Mouse (Mus musculus) c-Kit-positive CD71-negative TER-119-negative erythroid progenitor cells, embryonic 14.5 days (primary cell): Measurements from ENCODE around the gene Hmgb1.

ENCODE experiments used
- DNase-seq: peaks from one replicate; pipeline ENCODE4 v3.0.0-alpha.2; 2013; ENCODE audit warnings: low read depth

Gene Hmgb1

GRCm38 (mm10) chr5:149100091-149100490 is 84.2 kb downstream of the Hmgb1 start:
- no peak for DNase-seq

GRCm38 (mm10) chr5:149099009-149099408 is 85.3 kb downstream of the Hmgb1 start:
- DNase-seq = no peak

- no peak for DNase-seq
These were observed 86.4 kb downstream of the Hmgb1 start for GRCm38 (mm10) chr5:149097841-149098240.

GRCm38 (mm10) chr5:149096284-149096683 is 88.0 kb downstream of the Hmgb1 start:
- DNase-seq = no peak

GRCm38 (mm10) chr5:149092926-149093325 is 91.4 kb downstream of the Hmgb1 start:
- DNase-seq = no peak

- DNase-seq = no peak
These were observed 91.8 kb downstream of the Hmgb1 start for GRCm38 (mm10) chr5:149092526-149092925.

DNA sequence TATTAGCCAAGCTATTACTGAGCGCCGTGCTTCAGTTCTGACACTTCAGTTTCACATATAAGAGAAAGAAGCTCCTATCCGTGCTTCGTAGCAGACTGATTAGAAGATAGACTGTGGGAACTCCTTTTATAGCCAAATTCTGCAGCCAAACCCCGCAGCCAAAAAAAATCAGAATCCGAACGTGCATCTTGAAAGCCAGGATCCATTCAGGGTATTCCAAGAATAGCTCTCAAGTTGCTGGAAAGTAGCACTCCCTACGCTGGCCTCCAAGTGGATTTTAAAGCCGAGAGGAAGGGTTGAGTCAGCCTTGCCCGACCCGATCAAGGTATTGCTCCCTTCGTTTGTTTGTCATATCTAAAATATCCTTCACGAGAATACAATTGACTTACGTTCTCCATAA is 93.0 kb downstream of the Hmgb1 start:
- no peak for DNase-seq

GRCm38 (mm10) chr5:149089860-149090259 is 94.4 kb downstream of the Hmgb1 start:
- no peak for DNase-seq

DNA sequence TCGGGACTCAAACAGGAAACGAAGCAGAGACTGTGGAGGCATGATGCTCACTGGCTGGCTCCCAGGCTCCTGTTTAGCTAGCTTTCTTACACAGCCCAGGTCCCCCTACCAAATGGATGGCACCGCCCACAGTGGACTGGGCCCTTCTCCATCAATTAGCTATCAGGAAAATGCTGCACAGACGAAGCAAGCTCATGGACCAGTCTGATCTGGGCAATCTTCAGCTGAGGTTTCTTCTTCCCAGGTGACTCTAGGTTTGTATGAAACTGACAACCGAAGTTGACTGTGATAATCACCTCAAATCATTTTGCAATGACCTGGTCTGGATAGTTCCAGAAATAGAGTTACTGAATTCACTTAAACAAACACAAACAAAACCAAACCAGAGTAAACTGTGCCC is 94.8 kb downstream of the Hmgb1 start:
- no peak for DNase-seq

- peak; percentile 44 for DNase-seq
These were observed 95.4 kb downstream of the Hmgb1 start for GRCm38 (mm10) chr5:149088891-149089290.

GRCm38 (mm10) chr5:149088149-149088548 is 96.1 kb downstream of the Hmgb1 start:
- no peak for DNase-seq

- DNase-seq = peak; percentile 42
These were observed 97.7 kb downstream of the Hmgb1 start for GRCm38 (mm10) chr5:149086382-149087244.

DNA sequence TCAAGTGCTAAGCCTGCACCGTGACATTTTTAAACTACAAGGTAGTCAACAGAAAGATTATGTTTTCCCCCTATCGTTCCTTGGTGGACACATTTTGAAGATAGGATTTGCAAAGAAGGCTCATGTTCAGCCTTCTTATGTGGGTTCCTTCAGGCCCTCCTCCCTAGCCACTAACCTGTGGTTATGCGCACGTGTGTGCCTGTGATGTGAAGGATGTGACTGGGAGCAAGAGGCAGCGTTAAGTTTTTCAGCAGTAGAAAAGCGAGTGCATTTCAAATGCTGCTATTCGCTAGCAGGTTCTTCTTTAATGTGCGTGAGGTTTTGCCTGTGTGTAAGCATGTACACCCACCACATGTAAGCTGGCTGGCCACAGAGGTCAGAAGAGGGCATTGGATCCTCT is 103.8 kb downstream of the Hmgb1 start:
- no peak for DNase-seq

DNA sequence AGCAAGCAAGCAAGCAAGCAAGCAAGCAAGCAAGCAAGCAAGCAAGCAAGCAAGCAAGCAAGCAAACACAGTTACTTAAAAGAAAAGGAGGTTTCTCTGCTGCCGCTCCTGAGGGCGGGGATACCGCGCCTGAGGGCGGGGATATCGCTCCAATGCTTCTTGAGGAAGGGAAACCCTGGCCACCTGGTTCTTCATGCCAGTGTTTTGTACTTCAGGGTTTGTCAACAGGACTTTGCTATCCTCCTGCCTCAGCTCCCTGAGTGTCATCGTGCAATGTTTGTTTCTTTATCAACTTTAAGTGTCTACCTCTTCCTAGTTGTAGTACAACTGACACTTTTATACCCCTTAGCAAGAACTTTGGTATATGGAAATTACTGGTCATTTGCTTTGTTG is 104.5 kb downstream of the Hmgb1 start:
- DNase-seq = no peak

- DNase-seq = no peak
These were observed 105.1 kb downstream of the Hmgb1 start for GRCm38 (mm10) chr5:149079018-149079757.

DNA sequence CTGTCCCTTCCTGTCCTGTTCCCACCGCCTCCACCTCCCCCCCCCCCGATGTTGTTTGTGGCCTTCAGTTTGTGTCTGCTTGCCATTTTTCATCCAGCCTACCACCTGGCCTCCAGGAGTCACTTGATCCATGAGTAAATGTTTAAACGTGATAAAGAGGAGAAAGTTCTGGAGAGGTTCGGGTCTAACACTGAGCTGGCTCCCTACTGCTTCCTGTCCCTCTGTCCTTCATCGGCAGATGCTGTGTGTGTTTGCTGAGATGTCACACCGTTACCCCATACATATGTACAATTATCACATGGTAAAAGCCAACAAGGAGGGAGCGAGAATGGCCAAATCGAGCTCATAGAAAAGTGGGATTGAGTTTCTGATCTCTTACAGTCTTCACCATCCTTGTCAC is 107.2 kb downstream of the Hmgb1 start:
- DNase-seq = no peak

- no peak for DNase-seq
These were observed 112.7 kb downstream of the Hmgb1 start for GRCm38 (mm10) chr5:149071546-149071945.

DNA sequence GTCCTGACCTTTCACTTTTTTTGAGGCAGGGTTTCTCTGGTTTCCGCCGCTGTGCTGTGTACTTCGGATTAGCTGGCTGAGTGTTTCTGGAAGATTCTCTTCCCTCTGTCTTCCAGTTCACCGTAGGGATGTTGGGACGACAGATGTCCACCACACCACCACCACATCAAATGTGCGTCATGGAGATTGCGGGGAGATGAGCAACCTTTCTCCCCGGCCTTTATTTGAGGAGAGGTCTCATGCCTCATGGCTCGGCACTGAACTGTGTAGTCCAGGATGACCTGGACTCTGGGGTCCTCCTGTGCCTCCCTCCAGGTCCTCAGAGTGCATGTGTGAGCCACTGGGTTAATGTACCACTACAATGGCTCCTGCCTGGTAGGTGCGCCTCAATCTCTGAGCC is 115.5 kb downstream of the Hmgb1 start:
- DNase-seq = no peak

DNA sequence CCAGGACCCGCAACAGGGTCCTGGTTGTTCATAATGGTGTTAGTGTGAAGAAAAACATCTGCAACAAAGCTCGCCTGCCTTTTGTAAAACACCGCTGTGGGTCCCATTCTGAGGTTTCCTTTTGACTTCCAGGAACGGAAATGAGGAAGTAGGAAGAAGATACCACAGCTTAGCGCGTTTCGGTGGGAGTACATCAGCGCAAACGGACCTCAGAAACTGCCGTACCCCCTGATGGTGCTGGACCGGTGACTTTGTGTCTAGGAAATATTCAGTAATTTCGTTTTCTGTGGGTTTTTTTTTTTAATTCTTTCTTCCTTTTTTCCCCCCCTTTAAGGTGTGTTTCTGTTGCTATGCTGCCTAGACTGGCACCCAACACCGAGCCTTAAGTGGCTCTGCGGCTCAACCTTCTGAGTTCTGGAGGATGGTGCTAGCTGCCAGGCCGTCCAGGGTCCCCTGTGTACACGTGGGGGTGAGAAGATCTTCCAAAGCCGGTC is 116.0 kb downstream of the Hmgb1 start:
- DNase-seq = no peak

DNA sequence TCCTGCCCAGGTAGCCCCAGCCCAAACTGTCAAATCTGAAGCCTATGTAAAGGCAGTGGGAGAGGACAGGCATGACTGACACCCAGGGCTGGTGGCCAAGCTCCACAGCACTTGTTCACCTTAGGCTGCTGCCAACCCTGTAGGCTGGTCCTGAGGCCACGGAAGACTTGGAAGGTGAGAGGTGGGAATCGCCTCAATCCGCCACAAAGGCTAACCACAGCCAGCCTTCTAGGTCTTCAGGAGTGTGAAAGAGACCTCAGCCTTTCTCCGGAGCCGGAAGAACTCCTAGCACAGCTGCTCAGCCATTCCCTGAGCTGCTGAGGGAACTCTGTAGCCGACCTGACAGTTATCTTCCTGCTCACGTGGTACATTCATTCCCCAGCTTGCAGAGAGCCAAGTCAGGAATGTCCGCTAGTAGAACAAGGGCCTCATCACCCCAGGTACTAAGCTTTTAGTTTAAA is 116.8 kb downstream of the Hmgb1 start:
- no peak for DNase-seq

GRCm38 (mm10) chr5:149062833-149063232 is 121.5 kb downstream of the Hmgb1 start:
- no peak for DNase-seq

- DNase-seq = no peak
These were observed 130.7 kb downstream of the Hmgb1 start for GRCm38 (mm10) chr5:149053352-149054168.
